Mouse (Mus musculus) ES-E14 (cell line): ENCODE data around the gene Rad51.

Experiments
- HCFC1 ChIP-seq: IDR thresholded peaks from 2 replicates; pipeline ENCODE4 v1.6.1; 2012; ENCODE audit warnings: low read length, inconsistent platforms, borderline replicate concordance; ENCODE audit not compliant: insufficient read depth
- ZC3H11A ChIP-seq: IDR thresholded peaks from 2 replicates; pipeline ENCODE4 v1.6.1; 2012; ENCODE audit warnings: low read depth, mild to moderate bottlenecking, inconsistent platforms, low read length, borderline replicate concordance
- ZNF384 ChIP-seq: IDR thresholded peaks from 2 replicates; pipeline ENCODE4 v1.6.1; 2012; ENCODE audit warnings: low read depth, low read length, inconsistent platforms

- TF ChIP-seq HCFC1 (no peak), ZNF384 (no peak), ZC3H11A (no peak)
Measured at GRCm38 (mm10) chr2:119101552-119101951, 11.0 kb upstream of the Rad51 start.
